Mouse (Mus musculus): Measurements from ENCODE around the gene Epb41. TPM values are rescaled to one million over a fixed set of nuclear protein-coding genes. Genes with fewer than 3 reads are reported as not detected.
A peak's percentile ranks its signal among the peaks of the same experiment; 100 is the strongest.

Epb41 gene
- polyA plus RNA-seq, 1 experiment from 2014 or later = 232 TPM

DNA sequence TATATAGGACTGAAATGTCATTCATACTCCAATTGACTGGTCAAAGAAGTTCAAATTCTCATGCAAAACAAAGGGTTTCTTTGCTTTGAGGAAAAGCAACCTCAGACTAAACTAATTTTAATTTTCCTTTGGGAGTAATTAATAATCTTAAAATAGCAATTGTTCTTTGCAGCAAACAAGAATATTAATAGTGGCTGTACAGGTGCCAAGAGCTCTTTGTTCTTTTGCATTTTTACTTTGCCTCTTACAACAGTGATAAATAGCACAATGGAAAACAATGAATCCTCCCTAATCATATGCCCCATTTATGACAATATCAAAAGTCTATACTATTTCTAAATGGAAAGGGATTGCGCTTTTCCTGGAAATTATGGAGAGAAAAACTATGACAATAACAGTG, 47.3 kb downstream of the Epb41 start:
- H3K4me1 ChIP-seq (ENCODE audit: control insufficient read depth, low read depth, low read length) = peaks cover 64% of the 10 kb centered on the region
- no peaks in the 10 kb centered on the region for H3K27me3 ChIP-seq (ENCODE audit: control insufficient read depth, insufficient read depth, low read depth, low read length)
- WGBS (ENCODE audit: insufficient replicate concordance) = 94% methylated on average over 1 of the region's 1 CpGs
- peak overlapping the region; percentile 51; the same call in 1 of the 2 replicates for H3K9ac ChIP-seq (ENCODE audit: low read depth, low read length)
- no peaks in the 10 kb centered on the region for H3K9me3 ChIP-seq (replicated peaks; ENCODE audit: control insufficient read depth, low read length)
- no peak overlapping the region for H3K4me3 ChIP-seq (ENCODE audit: low read depth, low read length)
- peaks cover 9% of the 10 kb centered on the region for H3K36me3 ChIP-seq (ENCODE audit: control insufficient read depth, insufficient read depth)
- no peak for ATAC-seq (ENCODE audit: low read depth)
- peak overlapping the region; percentile 36; the same call in 1 of the 2 replicates for H3K4me2 ChIP-seq (ENCODE audit: low read depth, low read length)
- peak overlapping the region; percentile 78 for H3K27ac ChIP-seq (ENCODE audit: low read length)

DNA sequence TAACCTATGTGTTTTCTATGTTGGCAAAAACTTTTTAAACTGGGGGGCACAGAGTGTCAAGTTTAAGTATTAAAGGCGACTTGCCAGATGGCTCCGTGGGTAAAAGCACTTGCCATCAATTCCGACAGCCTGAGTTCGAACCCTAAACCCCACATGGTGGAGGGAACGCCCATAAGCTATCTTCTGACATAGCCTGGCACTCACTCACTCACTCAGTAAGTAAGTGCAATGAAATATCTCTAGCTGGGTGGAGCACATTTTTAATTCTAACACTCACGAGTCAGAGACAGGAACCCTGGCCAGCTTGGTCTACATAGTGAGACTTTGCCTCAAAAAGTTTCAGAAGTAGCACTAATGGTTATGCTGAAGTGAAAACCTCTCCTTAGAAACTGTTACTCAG, 48.0 kb downstream of the Epb41 start:
- H3K36me3 ChIP-seq (ENCODE audit: control insufficient read depth, insufficient read depth) = peaks cover 12% of the 10 kb centered on the region
- H3K4me1 ChIP-seq (ENCODE audit: control insufficient read depth, low read depth, low read length) = peaks cover 62% of the 10 kb centered on the region
- H3K9ac ChIP-seq (ENCODE audit: low read depth, low read length) = peak overlapping the region; percentile 51
- peak overlapping the region; percentile 78 for H3K27ac ChIP-seq (ENCODE audit: low read length)
- no peak overlapping the region; the same call in 1 of the 2 replicates for H3K4me3 ChIP-seq (ENCODE audit: low read depth, low read length)
- peak; percentile 85 for ATAC-seq (ENCODE audit: low read depth)
- H3K4me2 ChIP-seq (ENCODE audit: low read depth, low read length) = peak overlapping the region; percentile 36; the same call in 1 of the 2 replicates
- H3K27me3 ChIP-seq (ENCODE audit: control insufficient read depth, insufficient read depth, low read depth, low read length) = no peaks in the 10 kb centered on the region
- 38% methylated on average over 6 of the region's 6 CpGs for WGBS (ENCODE audit: insufficient replicate concordance)
- H3K9me3 ChIP-seq (replicated peaks; ENCODE audit: control insufficient read depth, low read length) = no peaks in the 10 kb centered on the region

DNA sequence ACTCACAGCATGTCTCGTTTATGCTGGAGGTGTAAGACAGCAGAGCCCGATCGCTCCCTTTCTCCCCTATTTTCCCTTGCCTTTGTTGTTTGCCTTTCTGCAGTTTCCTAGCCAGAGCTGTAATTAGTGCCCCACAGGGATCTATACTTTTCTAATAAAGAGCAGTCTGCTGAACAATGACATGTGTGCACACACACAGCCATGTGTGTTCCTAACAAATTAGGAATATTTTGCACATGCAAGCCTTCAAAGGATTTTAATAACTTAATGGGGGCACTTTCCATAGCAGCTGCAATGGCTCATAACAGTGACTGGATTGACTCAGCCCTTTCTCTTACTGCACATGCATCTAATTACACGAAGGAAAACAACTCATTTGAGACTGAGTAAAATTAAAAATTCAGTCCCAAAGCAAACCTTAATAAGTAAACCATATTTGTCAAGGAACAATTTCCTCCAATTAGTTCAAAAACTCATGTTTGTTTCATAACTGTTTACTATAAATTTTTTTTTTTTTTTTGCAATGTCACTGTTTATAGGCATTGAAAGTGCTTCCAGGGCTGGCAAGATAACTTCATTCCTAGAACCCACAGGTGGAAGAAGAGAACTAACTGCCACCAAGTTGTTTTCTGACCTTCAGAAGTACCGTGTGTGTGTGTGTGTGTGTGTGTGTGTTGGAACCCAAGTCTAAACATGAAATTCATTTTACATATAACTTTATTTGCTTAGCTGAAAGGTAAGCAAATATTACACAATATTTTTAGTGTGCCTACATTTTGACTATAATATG, 49.2 kb downstream of the Epb41 start:
- peak overlapping the region; percentile 45 for H3K4me2 ChIP-seq (ENCODE audit: low read depth, low read length)
- peak; percentile 66 for ATAC-seq (ENCODE audit: low read depth)
- 36% methylated on average over 5 of the region's 5 CpGs for WGBS (ENCODE audit: insufficient replicate concordance)
- H3K4me1 ChIP-seq (ENCODE audit: control insufficient read depth, low read depth, low read length) = peaks cover 58% of the 10 kb centered on the region
- peaks cover 18% of the 10 kb centered on the region for H3K36me3 ChIP-seq (ENCODE audit: control insufficient read depth, insufficient read depth)
- H3K9ac ChIP-seq (ENCODE audit: low read depth, low read length) = peak overlapping the region; percentile 47
- no peaks in the 10 kb centered on the region for H3K27me3 ChIP-seq (ENCODE audit: control insufficient read depth, insufficient read depth, low read depth, low read length)
- peak overlapping the region; percentile 91 for H3K27ac ChIP-seq (ENCODE audit: low read length)
- no peak overlapping the region for H3K4me3 ChIP-seq (ENCODE audit: low read depth, low read length)
- H3K9me3 ChIP-seq (replicated peaks; ENCODE audit: control insufficient read depth, low read length) = no peaks in the 10 kb centered on the region

DNA sequence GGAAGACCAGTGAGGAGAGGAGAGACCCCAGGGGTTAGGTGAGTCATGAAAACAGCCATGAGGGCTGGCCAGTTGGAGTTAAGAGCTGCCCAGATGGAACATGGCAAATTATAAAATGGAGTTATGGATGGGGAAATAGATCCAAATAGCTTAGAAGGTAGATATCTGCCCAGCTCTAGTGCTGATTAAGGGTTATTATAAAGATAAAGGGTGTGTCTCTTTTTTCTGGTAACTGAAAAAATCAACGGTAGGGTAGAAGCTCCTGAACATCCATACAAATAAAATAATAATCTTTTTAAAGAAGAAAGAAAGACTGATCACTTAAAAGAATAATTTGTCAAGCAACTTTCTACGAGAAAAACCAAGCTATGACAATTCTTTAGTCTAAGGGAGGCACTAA, 49.9 kb downstream of the Epb41 start:
- 48% methylated on average over 2 of the region's 2 CpGs for whole genome bisulfite sequencing (ENCODE audit: insufficient replicate concordance)
- Histone ChIP-seq H3K4me3 (ENCODE audit: low read depth, low read length) (no peak overlapping the region), H3K27ac (ENCODE audit: low read length) (peak overlapping the region; percentile 91), H3K36me3 (ENCODE audit: control insufficient read depth, insufficient read depth) (peaks cover 18% of the 10 kb centered on the region), H3K4me2 (ENCODE audit: low read depth, low read length) (0 out of 2 replicates have a peak overlapping the region, but pooled peaks have one; percentile 45), H3K9ac (ENCODE audit: low read depth, low read length) (peak overlapping the region; percentile 47; the same call in 1 of the 2 replicates), H3K27me3 (ENCODE audit: control insufficient read depth, insufficient read depth, low read depth, low read length) (no peaks in the 10 kb centered on the region), H3K4me1 (ENCODE audit: control insufficient read depth, low read depth, low read length) (peaks cover 52% of the 10 kb centered on the region), H3K9me3 (replicated peaks; ENCODE audit: control insufficient read depth, low read length) (no peaks in the 10 kb centered on the region)
- ATAC-seq (ENCODE audit: low read depth) = no peak

DNA sequence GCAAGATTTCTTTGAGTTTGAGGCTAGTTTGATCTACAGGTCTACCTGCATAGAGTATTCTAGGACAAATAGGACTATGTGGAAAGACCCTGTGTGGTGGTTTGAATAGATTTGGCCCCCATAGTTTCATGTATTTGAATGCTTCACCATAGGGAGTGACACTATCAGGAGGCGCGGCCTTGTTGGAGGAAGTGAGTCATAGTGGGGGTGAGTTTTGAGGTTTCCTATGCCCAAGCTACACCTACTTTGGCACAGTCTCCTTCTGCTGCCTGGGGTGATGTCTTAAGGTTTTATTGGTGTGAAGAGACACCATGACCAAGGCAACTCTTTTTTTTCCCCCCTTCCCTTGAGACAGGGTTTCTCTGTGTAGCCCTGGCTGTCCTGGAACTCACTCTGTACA, 51.3 kb downstream of the Epb41 start:
- Histone ChIP-seq H3K27ac (ENCODE audit: low read length) (peak overlapping the region; percentile 55), H3K9me3 (replicated peaks; ENCODE audit: control insufficient read depth, low read length) (no peaks in the 10 kb centered on the region), H3K4me1 (ENCODE audit: control insufficient read depth, low read depth, low read length) (peaks cover 41% of the 10 kb centered on the region), H3K9ac (ENCODE audit: low read depth, low read length) (no peak overlapping the region), H3K4me2 (ENCODE audit: low read depth, low read length) (no peak overlapping the region), H3K36me3 (ENCODE audit: control insufficient read depth, insufficient read depth) (peaks cover 18% of the 10 kb centered on the region), H3K27me3 (ENCODE audit: control insufficient read depth, insufficient read depth, low read depth, low read length) (no peaks in the 10 kb centered on the region), H3K4me3 (ENCODE audit: low read depth, low read length) (no peak overlapping the region)
- ATAC-seq (ENCODE audit: low read depth) = peak; percentile 18; the same call in 1 of the 2 replicates
- 97% methylated on average over 2 of the region's 2 CpGs for WGBS (ENCODE audit: insufficient replicate concordance)

DNA sequence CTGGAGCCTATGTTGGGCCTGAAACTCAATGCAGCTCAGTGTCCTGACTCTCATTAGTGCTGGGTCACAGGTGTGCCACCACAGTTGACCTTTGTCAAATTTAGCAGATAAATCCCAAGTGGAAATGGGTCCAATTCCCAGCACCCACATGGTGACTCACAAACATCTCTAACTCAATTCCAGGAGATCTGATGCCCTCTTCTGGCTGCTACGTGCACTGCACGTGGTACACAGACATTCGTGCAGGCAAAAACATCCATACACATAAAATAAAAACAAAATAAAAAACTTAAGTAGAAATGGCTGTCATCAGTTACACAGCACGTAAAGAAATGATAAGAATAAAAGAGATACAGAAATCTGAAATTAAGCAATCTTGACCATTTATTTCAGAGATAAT, 52.5 kb downstream of the Epb41 start:
- H3K27ac ChIP-seq (ENCODE audit: low read length) = peak overlapping the region; percentile 19; the same call in 1 of the 2 replicates
- 87% methylated on average over 4 of the region's 4 CpGs for WGBS (ENCODE audit: insufficient replicate concordance)
- H3K4me2 ChIP-seq (ENCODE audit: low read depth, low read length) = no peak overlapping the region
- no peak overlapping the region for H3K9ac ChIP-seq (ENCODE audit: low read depth, low read length)
- H3K4me3 ChIP-seq (ENCODE audit: low read depth, low read length) = no peak overlapping the region
- H3K36me3 ChIP-seq (ENCODE audit: control insufficient read depth, insufficient read depth) = peaks cover 21% of the 10 kb centered on the region
- H3K9me3 ChIP-seq (replicated peaks; ENCODE audit: control insufficient read depth, low read length) = no peaks in the 10 kb centered on the region
- H3K4me1 ChIP-seq (ENCODE audit: control insufficient read depth, low read depth, low read length) = peaks cover 36% of the 10 kb centered on the region
- no peaks in the 10 kb centered on the region for H3K27me3 ChIP-seq (ENCODE audit: control insufficient read depth, insufficient read depth, low read depth, low read length)
- ATAC-seq (ENCODE audit: low read depth) = no peak

DNA sequence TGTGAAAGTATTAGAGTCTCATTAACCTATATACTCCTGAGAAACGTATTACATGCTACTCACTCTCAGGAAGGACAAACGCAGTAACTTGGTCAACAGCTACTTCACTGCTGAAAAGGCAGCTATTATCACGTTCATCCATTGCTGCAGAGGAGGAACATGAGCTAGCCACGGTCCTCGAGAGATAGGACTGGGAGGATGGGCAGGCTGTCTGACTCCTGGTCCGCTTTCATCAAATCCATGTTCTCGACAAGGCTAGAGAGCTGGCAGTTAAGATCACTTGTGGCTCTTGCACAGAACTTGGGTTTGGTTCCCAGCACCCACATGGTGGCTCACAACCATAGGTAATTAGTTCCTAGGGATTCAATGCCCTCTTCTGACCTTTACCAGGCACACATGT, 53.2 kb downstream of the Epb41 start:
- Histone ChIP-seq H3K27ac (ENCODE audit: low read length) (peak overlapping the region; percentile 41; the same call in 1 of the 2 replicates), H3K4me2 (ENCODE audit: low read depth, low read length) (no peak overlapping the region), H3K9ac (ENCODE audit: low read depth, low read length) (no peak overlapping the region), H3K27me3 (ENCODE audit: control insufficient read depth, insufficient read depth, low read depth, low read length) (no peaks in the 10 kb centered on the region), H3K9me3 (replicated peaks; ENCODE audit: control insufficient read depth, low read length) (no peaks in the 10 kb centered on the region), H3K4me3 (ENCODE audit: low read depth, low read length) (no peak overlapping the region), H3K36me3 (ENCODE audit: control insufficient read depth, insufficient read depth) (peaks cover 21% of the 10 kb centered on the region), H3K4me1 (ENCODE audit: control insufficient read depth, low read depth, low read length) (peaks cover 29% of the 10 kb centered on the region)
- 37% methylated on average over 7 of the region's 7 CpGs for WGBS (ENCODE audit: insufficient replicate concordance)
- no peak for ATAC-seq (ENCODE audit: low read depth)

DNA sequence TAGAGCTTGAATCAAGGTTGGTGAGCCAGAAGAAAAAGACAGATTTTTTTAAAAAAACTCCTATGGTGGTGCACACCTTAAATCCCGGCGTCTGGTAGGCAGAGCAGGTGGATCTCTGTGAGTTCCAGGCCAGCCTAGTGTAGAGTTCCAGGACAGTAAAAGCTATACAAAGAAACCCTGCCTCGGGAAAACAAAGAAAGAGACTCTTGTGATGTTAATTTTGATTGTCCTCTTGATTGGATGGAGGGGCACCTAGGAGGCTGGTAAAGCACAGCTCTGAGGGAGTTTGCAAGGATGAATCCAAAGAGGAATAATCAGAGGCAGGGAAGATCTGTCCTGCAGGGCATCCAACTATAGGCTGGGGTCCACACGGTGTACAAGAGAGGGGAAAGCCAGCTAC, 56.6 kb downstream of the Epb41 start:
- no peaks in the 10 kb centered on the region for H3K9me3 ChIP-seq (replicated peaks; ENCODE audit: control insufficient read depth, low read length)
- no peak overlapping the region for H3K4me2 ChIP-seq (ENCODE audit: low read depth, low read length)
- H3K9ac ChIP-seq (ENCODE audit: low read depth, low read length) = no peak overlapping the region
- peaks cover 12% of the 10 kb centered on the region for H3K36me3 ChIP-seq (ENCODE audit: control insufficient read depth, insufficient read depth)
- H3K27me3 ChIP-seq (ENCODE audit: control insufficient read depth, insufficient read depth, low read depth, low read length) = no peaks in the 10 kb centered on the region
- H3K4me3 ChIP-seq (ENCODE audit: low read depth, low read length) = no peak overlapping the region
- WGBS (ENCODE audit: insufficient replicate concordance) = 74% methylated on average over 4 of the region's 4 CpGs
- ATAC-seq (ENCODE audit: low read depth) = no peak
- H3K4me1 ChIP-seq (ENCODE audit: control insufficient read depth, low read depth, low read length) = peaks cover 18% of the 10 kb centered on the region
- H3K27ac ChIP-seq (ENCODE audit: low read length) = no peak overlapping the region

DNA sequence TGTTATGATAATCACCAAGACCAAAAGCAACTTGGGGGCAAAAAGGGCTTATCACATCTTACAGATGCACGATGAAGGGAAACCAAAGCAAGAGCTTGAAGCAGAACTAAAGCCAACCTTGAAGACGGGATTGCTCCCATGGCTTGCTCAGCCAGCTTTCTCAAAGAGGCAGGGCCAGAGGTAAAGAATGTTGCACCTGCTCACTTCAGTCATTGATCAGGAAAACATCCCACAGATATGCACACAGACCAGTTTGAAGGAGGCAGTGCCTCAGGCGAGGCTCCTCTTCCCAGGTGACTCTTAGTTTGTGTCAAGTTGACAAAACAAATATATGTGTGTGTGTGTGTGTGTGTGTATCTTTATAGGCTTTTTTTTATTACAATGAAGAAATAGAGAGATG, 59.7 kb downstream of the Epb41 start:
- Histone ChIP-seq H3K27ac (ENCODE audit: low read length) (no peak overlapping the region), H3K4me2 (ENCODE audit: low read depth, low read length) (no peak overlapping the region), H3K4me1 (ENCODE audit: control insufficient read depth, low read depth, low read length) (peaks cover 14% of the 10 kb centered on the region), H3K4me3 (ENCODE audit: low read depth, low read length) (no peak overlapping the region), H3K9ac (ENCODE audit: low read depth, low read length) (no peak overlapping the region), H3K36me3 (ENCODE audit: control insufficient read depth, insufficient read depth) (peaks cover 3% of the 10 kb centered on the region), H3K27me3 (ENCODE audit: control insufficient read depth, insufficient read depth, low read depth, low read length) (no peaks in the 10 kb centered on the region), H3K9me3 (replicated peaks; ENCODE audit: control insufficient read depth, low read length) (no peaks in the 10 kb centered on the region)
- no peak for ATAC-seq (ENCODE audit: low read depth)
- 36% methylated on average over 3 of the region's 3 CpGs for WGBS (ENCODE audit: insufficient replicate concordance)

Data from liver, embryonic 16.5 days (tissue).